Mouse (Mus musculus) fibroblast of lung, adult 2 months (primary cell): ENCODE results near the gene Stk32b.

Source experiments
- DNase-seq: peaks from one replicate; pipeline ENCODE4 v3.0.0-alpha.2; 2011; ENCODE audit warnings: low read depth

Stk32b gene

DNA sequence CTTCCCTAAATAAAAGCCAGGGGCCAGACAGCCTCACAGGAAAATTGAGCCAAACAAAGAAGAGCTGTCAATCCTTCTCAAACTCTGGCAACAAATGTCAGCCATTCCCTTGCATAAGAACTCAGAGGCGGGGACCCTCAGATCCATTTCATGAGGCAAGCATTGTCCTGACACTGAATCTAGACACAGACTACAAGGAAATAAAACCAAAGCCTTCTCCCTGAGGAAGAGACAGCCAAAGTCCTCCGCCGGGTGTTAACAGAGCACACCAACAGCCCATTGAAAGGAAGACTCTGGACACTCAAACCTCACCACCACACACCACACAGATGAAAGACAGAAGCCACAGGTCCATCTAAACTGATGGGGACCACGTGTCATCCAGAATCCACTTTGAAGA lies 57.8 kb downstream of the Stk32b start:
- DNase-seq = no peak

GRCm38 (mm10) chr5:37657741-37658140 lies 59.2 kb downstream of the Stk32b start:
- DNase-seq = no peak

DNA sequence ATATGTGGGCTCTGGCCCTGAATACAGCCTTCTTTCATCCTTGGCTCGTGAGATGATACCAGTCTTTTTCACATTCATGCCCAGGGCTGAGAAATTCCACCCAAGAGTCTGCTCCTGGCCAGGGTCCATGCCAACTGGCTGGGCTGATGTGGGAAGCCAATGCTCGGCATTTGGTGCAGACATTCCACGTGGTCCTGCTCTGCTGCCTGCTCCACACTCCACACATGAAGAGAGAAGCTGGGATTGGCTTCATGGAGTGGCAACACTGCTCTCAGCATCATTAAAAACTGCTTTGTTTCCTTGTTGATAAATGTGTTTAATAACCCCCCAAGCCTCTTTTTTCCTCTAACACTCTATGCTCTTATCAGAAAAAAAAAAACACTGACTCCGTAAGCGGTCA lies 61.8 kb downstream of the Stk32b start:
- DNase-seq = no peak

GRCm38 (mm10) chr5:37650681-37651211 lies 66.2 kb downstream of the Stk32b start:
- DNase-seq = no peak

GRCm38 (mm10) chr5:37650089-37650601 lies 66.8 kb downstream of the Stk32b start:
- DNase-seq = no peak

DNA sequence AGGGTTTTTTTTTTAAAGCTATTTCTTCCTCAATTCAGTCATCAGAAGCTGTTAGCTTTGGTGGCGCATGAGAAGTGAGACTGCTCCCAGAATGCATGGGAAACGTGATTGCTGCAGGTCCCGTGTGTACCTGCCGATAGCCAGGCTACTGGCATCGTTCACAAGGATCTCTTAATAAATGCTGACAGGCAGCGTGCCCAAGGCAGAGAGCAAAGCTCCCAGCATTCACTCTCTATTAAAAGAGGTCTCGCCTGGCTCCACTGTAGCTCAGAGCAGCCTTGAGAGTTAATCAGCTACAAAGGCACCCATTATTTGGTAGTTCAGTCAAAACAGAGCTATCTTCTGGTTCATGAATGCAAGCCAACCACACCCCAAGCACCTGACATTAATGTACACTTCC lies 72.9 kb downstream of the Stk32b start:
- no peak for DNase-seq

- DNase-seq = peak; percentile 30
These were observed 74.5 kb downstream of the Stk32b start for GRCm38 (mm10) chr5:37642486-37642885.

DNA sequence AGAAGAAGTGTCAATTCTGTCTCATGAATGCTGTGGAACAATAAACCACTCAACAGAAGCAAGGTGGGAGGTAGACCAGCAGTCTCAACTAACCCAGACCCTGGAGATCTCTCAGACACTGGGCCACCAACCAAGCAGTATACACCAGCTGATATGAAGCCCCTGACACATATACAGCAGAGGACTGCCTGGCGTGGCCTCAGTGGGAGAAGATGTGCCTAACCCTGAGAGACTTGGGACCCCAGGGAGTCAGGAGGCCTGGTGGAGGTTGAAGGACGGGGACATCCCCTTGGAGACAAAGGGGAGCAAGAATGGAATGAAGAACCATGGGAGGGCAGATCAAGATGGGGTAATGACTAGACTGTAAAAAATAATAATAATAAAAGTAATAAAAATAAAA lies 82.2 kb downstream of the Stk32b start:
- DNase-seq = no peak

GRCm38 (mm10) chr5:37627437-37628163 lies 89.4 kb downstream of the Stk32b start:
- no peak for DNase-seq

DNA sequence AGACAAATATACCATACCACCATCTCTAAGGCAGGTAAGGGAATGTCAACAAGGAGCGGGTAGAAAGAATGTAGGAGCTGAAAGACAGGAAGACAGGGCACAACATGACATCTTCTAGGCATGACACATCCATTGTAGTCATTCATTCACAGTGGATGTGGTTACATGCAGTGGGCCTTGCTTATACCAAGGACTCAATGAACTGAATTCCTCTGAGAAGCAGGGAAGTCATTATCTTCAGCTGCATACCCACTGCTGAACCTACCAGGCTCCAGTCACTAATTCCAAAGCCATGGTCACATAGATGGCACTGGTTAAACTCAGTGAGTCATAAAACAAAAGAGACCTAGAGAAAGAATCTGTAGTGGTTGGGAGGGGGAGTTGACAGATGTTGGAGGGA lies 105.1 kb downstream of the Stk32b start:
- no peak for DNase-seq

- no peak for DNase-seq
These were observed 117.4 kb downstream of the Stk32b start for GRCm38 (mm10) chr5:37599566-37599965.

GRCm38 (mm10) chr5:37598271-37598670 lies 118.7 kb downstream of the Stk32b start:
- DNase-seq = no peak

DNA sequence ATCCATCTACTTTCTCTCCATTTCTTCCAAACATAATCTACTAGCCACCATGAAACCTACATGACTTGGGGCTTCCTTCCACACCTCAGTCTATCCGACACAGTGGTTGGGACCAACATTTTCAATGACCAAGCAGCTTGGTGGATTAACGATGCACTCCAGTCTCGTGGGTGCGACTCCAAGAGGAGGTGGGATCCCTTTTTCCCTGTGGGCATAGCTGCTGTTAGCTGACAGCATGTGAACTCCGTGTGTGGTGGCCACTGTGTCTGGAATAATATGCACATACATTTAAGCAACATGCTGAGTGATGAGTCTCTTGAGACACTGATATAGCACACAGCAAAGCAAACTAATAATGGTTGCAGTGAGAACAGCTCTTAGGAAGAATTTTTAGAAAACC lies 124.6 kb downstream of the Stk32b start:
- no peak for DNase-seq

DNA sequence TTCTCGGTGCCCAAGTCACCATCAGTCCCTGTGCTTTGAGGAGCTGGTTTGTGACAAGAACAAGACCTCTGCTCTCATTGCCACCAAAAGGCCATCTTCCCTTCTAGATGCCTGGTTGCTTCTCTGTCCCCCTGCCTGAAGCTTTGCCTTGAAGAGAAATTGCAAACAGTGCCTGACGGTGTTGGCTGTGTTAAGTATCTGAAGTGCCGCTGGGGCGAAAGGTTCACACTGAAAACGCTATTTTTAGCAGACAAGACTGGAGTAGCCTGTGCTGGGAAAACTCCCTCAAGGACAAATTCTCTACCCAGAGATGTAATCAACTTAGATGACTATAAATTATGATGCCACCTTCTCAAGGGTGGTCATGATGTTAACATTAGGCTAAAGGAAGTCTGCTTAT lies 129.1 kb downstream of the Stk32b start:
- no peak for DNase-seq

DNA sequence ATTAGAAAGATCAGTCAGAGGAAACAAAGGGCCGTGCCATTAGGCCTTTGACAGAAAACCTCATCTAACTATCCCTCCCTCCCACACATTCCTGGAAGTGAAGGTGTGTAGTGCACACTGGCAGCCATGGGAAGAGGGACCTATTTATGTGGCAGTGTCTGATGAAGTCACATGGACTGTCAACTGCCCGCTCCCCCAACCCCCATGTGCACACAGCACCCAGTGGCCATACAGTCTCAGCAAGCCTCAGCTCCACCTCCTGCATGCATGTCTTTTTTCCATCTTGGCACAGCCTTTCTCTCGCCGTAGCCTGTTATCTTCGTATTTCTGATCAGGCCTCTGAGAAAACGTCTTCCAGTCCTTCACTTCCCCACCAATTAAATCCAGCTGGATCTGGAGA lies 130.9 kb downstream of the Stk32b start:
- no peak for DNase-seq

- no peak for DNase-seq
These were observed 141.5 kb downstream of the Stk32b start for GRCm38 (mm10) chr5:37575427-37575826.

DNA sequence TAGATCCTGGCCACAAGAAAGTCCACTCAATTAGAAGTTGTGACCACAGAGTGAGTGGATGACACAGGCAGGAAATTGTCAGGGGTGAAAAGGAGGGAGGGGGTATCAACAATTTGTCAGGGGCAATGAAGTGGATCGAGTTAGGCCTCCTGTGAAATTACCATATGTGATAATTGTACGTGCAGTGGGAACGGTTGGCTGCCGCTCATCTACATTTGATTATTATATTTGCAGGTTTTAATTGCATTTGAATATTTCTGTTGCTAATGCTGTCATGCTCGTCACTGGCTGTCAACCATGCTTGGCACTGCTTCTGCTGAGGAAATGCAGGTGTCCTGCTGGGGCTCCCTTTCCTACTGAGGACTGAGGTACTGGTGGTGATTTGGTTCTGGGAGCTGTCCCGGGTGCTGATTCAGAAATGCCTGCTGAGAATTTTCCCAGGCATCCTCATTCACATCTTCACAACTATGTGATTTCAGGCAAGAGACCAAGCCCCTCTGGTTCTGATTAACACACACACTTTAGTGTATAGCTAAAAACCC lies 159.6 kb downstream of the Stk32b start:
- DNase-seq = no peak

GRCm38 (mm10) chr5:37554231-37554630 lies 162.7 kb downstream of the Stk32b start:
- no peak for DNase-seq

DNA sequence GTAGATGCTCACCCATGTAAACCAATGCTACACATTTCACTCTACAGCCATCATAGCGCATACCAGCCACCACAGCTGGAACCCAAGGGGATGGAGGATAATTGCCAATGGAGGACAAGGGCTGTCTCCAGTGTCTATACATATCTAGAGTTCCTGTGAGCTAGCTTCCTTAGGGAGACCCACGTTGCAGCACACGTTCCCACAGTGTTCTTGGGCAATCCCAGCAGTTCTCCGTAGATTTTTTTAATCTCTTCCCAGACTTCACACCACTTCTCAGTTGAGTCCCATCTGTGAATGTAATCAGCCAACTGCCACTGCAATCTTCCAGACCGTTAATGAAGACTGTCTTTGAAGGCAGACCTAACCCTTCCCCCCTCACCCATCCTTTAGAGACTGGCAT lies 165.3 kb downstream of the Stk32b start:
- no peak for DNase-seq

DNA sequence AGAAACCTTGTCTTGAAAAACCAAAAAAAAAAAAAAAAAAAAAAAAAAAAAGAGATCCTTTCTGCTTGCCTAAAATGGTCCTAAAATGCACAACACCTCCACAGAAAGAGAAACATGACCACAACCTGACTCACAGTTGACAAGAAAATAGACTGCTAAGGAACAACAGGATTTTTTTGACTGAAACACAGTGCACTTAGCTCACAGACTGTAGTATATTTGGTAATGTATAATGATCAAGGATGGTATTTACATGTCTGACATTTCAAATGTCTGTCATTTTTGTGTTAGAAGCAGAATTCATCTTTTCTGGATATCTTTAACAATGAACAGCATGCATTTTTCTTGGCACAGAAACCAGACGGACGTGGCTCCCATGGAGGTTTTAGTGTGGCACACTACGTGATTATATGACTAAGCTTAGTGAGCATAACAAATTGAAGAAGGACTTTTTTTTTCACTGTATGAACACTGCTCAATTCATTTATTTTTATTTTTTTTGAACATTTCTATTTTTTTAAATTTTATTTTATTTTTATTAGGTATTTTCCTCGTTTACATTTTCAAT lies 181.2 kb downstream of the Stk32b start:
- peak; percentile 27 for DNase-seq

GRCm38 (mm10) chr5:37535227-37535626 lies 181.7 kb downstream of the Stk32b start:
- DNase-seq = no peak

GRCm38 (mm10) chr5:37525363-37525762 lies 191.6 kb downstream of the Stk32b start:
- DNase-seq = no peak

GRCm38 (mm10) chr5:37520441-37520840 lies 196.5 kb downstream of the Stk32b start:
- DNase-seq = no peak
